8 mouse cellular contexts compared by ENCODE assay signal in genomic region chr17:30635367-30635766, GRCm38 (mm10). TPM values are rescaled to one million over a fixed set of nuclear protein-coding genes. Genes with fewer than 3 reads are reported as not detected.
DNase-seq lines count a peak whose midpoint lies in the region; ATAC-seq and TF ChIP-seq lines count a peak whose summit lies in the region.

No protein-coding gene starts in this region.

- no peaks in the 10 kb centered on the region for H3K36me3 ChIP-seq in kidney, adult 2 months (ENCODE audit: control insufficient read depth, insufficient read depth, low read length)
- no peaks in the 10 kb centered on the region for H3K36me3 ChIP-seq in hindbrain, embryonic 15.5 days

- WGBS in kidney, adult 2 months: 37% methylated on average over 16 of the region's 17 CpGs
- 24% methylated on average over 14 of the region's 17 CpGs for WGBS in hindbrain, embryonic 15.5 days

- no peak overlapping the region for H3K9ac ChIP-seq in hindbrain, embryonic 15.5 days

- intact Hi-C loops in left cerebral cortex, postnatal 36 days (cut with DNase I): loop anchor here (5.0 kb wide), 1 partner anchor 52 kb away; no protein-coding TSS in a partner anchor

- no peaks in the 10 kb centered on the region for H3K4me1 ChIP-seq in kidney, adult 2 months (ENCODE audit: control insufficient read depth, insufficient read depth, low read length)
- H3K4me1 ChIP-seq in hindbrain, embryonic 15.5 days (replicated peaks): no peaks in the 10 kb centered on the region

- no peaks in the 10 kb centered on the region for H3K9me3 ChIP-seq in hindbrain, embryonic 15.5 days

- H3K4me2 ChIP-seq in hindbrain, embryonic 15.5 days: peak overlapping the region; percentile 24; the same call in 1 of the 2 replicates

- no peaks in the 10 kb centered on the region for H3K27me3 ChIP-seq in kidney, adult 2 months (replicated peaks; ENCODE audit: control insufficient read depth, insufficient read depth, low read length)
- no peaks in the 10 kb centered on the region for H3K27me3 ChIP-seq in hindbrain, embryonic 15.5 days

- ATAC-seq in hindbrain, embryonic 15.5 days (ENCODE audit: low FRiP score, low read depth): no peak

- TF ChIP-seq CTCF in kidney, adult 2 months (conservative IDR thresholded peaks at IDR 0.05; ENCODE audit: insufficient read depth, insufficient read length, low read depth, low read length): no peak

- TF ChIP-seq POLR2A in kidney, adult 2 months (IDR thresholded peaks at IDR 0.05; ENCODE audit: low read depth, low read length): no peak

- DNase-seq in kidney, postnatal 10 days: peak; percentile 66
- no peak for DNase-seq in kidney, adult 2 months
- DNase-seq in embryo, embryonic 9.5 days (ENCODE audit: extremely low spot score): peak; percentile 74
- peak; percentile 54 for DNase-seq in mesoderm, embryonic 11.5 days (ENCODE audit: low read depth, low spot score)
- no peak for DNase-seq in left cerebral cortex, adult 11 months (ENCODE audit: low spot score)
- DNase-seq in left cerebral cortex, postnatal 36 days (ENCODE audit: low spot score in 2 of 2): no peak
- DNase-seq in frontal cortex, postnatal 14 days (ENCODE audit: low spot score in 2 of 2): no peak

- no peak overlapping the region for H3K4me3 ChIP-seq in kidney, adult 2 months (ENCODE audit: insufficient read depth, low read depth, low read length)
- no peak overlapping the region for H3K4me3 ChIP-seq in hindbrain, embryonic 15.5 days

- no peak overlapping the region for H3K27ac ChIP-seq in kidney, adult 2 months (ENCODE audit: insufficient read depth, low read depth, low read length)
- no peak overlapping the region for H3K27ac ChIP-seq in hindbrain, embryonic 15.5 days (replicated peaks)

RNA-seq across cellular contexts. Expression of gene Glo1, which starts 8.7 kb away (rescaled TPM):
- polyA plus RNA-seq in kidney, adult 2 months (2012; rRNA removed): 66.6 and 89.0 TPM in 2 replicates
- polyA plus RNA-seq in hindbrain, embryonic 15.5 days (2015; fragmentation: Nextera tagmentation; extraction: Ambion mirVana): 159 TPM in 2 replicates
- 100 to 1,000 TPM; 133 to 152 TPM for total RNA-seq in left cerebral cortex, postnatal 36 days (2021)

RNA-seq across cellular contexts. Expression of gene Dnah8, which starts 11.2 kb away (rescaled TPM):
- polyA plus RNA-seq in kidney, adult 2 months (2012; rRNA removed): 0.30 and 1.2 TPM in 2 replicates
- 1.3 and 1.9 TPM in 2 replicates for polyA plus RNA-seq in hindbrain, embryonic 15.5 days (2015; fragmentation: Nextera tagmentation; extraction: Ambion mirVana)
- 1 to 10 TPM; 1.3 TPM for total RNA-seq in left cerebral cortex, postnatal 36 days (2021)

RNA-seq across cellular contexts. Expression of gene Btbd9, which starts 59.1 kb away (rescaled TPM):
- polyA plus RNA-seq in kidney, adult 2 months (2012; rRNA removed): 21.9 and 25.6 TPM in 2 replicates
- 137 and 139 TPM in 2 replicates for polyA plus RNA-seq in hindbrain, embryonic 15.5 days (2015; fragmentation: Nextera tagmentation; extraction: Ambion mirVana)
- 100 to 1,000 TPM in 1 of 2 experiments, 10 to 100 TPM in 1; 80.5 to 105 TPM for total RNA-seq in left cerebral cortex, postnatal 36 days (2021)

Comparison
In these comparisons a context has a peak if more than half of its experiments do, and no peak if none do; other contexts are left out.
1. DNase-seq: peak in kidney, postnatal 10 days (single experiment), embryo, embryonic 9.5 days (single experiment) and mesoderm, embryonic 11.5 days (single experiment); none in kidney, adult 2 months (single experiment), left cerebral cortex, adult 11 months (single experiment), left cerebral cortex, postnatal 36 days (0 of 2) and frontal cortex, postnatal 14 days (0 of 2).